Mouse (Mus musculus) kidney, adult 18-20 months (tissue): Measurements from ENCODE around the gene Lyrm7.
A peak's percentile ranks its signal among the peaks of the same experiment; 100 is the strongest.
"Not testable (repeated sequence)": the region's sequence is repeated elsewhere in the genome, so short reads cannot be mapped to it uniquely, and the experiment has no call there.

Source experiments
- DNase-seq: peaks from one replicate; pipeline ENCODE4 v3.0.0; 2021

Lyrm7 gene

DNA sequence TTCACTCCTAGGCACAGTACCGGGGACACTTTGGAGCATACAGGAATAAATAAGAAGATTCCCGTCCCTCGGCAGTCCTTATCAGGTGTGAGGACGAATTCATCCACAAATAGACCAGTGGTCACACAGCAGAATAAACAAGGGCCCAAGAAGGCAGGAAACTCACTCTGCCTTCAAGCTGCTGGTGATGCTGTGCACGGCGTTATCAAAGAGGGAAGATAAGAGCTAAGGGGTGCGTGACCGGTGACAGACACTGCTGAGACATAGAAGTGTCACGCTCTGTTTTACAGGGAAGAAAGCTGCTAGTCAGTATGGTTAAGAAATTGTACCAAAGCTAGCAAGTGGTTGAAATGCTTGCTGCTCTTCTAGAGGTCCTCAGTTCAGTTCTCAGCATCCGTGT is 19.2 kb upstream of the Lyrm7 start:
- peak; percentile 18 for DNase-seq

GRCm38 (mm10) chr11:54879434-54879833 is 18.7 kb upstream of the Lyrm7 start:
- DNase-seq: peak; percentile 58

DNA sequence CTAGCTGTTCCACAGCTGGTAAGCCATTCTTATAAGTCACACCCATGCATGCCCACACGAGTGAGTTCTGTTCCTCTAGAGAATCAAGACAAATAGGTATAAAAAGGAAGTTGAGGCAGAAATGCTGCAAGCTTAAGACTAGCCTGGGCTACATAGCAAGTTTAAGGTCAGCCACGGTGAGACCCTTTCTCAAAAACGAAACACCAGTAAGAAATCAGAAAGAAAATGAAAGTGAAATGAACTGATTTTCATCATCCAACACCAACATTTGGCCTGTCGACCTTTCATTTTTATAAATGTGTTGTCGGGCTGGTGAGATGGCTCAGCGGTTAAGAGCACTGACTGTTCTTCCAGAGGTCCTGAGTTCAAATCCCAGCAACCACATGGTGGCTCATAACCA is 18.2 kb upstream of the Lyrm7 start:
- no peak for DNase-seq

DNA sequence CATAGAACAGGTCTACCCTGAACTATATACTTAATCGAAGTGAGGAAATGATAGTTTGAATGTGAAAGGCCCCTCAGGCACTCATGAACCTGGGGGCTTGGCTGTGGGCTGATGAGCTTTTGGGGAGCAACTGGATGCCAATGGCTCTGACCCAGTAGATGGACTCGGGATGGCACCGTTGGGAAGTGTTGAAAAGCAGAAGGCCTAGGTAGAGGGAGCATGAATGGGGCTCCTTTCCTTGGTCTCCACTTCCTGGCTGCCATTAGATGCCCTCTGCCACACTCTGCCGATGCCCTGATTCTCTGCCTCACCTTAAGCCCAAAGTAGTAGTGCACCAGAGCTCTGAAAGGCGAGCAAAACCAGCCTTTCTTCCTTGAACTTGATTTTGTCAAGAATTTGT is 15.3 kb upstream of the Lyrm7 start:
- DNase-seq: no peak

DNA sequence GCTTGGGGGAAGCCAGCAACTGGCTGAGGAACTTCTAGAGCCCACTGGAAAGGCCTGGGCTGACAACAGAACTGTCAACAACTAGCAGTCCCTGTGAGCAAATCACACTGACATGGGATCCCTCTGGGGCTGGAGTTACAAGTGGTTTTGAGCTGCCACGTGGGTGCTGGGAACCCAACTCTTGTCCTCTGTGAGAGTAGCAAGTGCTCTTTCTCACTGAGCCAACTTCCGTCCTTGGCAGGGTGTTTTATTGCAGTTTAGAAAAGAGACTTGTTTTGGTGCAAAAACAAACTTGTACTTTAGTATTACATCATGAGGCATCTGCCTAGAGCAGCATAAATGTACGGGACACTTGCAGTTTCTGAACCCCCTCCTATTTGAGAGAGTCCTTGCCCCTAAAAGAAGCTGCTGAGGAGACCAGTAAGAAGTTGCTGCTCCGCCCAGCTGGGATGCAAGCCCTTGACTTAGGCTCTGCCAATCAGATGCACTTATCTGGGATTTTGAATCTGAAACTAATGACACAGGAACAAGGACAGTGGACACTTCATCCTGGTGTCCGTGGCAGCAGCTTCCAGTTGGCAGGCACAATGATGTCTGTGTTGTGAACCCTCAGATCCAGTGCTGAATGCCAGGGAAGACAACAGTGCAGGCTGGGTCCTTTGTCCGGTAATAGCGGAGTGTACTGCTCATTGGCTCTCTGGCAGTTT is 11.3 kb upstream of the Lyrm7 start:
- no peak for DNase-seq

DNA sequence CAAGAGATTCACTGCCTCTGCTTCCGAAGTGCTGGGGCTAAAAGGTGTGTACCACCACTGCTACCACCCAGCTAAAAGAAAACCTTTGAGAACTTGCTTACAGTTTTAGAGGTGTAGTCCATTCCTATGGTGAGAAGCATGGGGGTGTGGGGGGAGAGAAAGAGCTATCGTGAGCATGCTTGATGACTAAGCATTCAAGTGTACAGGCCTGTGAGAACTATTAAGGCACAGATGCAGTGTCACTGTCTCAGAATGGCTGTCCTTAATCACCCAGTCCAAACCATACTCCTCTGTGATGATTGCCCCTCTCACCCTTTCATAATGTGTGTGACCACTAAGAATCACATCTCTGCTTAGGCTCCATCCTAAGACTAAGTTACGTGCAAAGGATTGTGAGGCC is 8.6 kb upstream of the Lyrm7 start:
- DNase-seq: no peak

GRCm38 (mm10) chr11:54868445-54868844 is 7.7 kb upstream of the Lyrm7 start:
- DNase-seq: no peak

- DNase-seq: no peak
These were observed 7.3 kb upstream of the Lyrm7 start for GRCm38 (mm10) chr11:54867903-54868434.

DNA sequence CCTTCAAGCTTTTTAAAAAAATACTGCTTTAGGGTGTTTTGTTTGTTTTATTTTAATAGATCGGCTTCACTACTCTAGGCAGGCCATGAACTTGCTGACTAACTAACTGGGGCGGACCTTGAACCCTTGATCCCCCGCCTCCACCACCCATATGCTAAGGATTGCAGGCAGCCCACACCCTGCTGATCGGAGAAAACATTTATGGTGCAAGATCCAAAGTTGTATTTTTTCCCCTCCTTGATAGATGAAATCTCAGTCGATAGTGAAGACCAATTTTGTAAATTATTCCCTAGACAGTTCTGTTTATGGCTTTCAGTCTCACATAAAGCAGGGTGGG is 6.3 kb upstream of the Lyrm7 start:
- DNase-seq: no peak

GRCm38 (mm10) chr11:54866119-54867048 is 5.7 kb upstream of the Lyrm7 start, which contains the start of gene Hint1:
Gene Hint1, plus strand, starts transcription at chr11:54866383.
- DNase-seq: peak; percentile 95

- DNase-seq: no peak
These were observed 4.8 kb upstream of the Lyrm7 start for GRCm38 (mm10) chr11:54865330-54866085.

GRCm38 (mm10) chr11:54862621-54863520 is 2.2 kb upstream of the Lyrm7 start:
- peak; percentile 69 for DNase-seq

DNA sequence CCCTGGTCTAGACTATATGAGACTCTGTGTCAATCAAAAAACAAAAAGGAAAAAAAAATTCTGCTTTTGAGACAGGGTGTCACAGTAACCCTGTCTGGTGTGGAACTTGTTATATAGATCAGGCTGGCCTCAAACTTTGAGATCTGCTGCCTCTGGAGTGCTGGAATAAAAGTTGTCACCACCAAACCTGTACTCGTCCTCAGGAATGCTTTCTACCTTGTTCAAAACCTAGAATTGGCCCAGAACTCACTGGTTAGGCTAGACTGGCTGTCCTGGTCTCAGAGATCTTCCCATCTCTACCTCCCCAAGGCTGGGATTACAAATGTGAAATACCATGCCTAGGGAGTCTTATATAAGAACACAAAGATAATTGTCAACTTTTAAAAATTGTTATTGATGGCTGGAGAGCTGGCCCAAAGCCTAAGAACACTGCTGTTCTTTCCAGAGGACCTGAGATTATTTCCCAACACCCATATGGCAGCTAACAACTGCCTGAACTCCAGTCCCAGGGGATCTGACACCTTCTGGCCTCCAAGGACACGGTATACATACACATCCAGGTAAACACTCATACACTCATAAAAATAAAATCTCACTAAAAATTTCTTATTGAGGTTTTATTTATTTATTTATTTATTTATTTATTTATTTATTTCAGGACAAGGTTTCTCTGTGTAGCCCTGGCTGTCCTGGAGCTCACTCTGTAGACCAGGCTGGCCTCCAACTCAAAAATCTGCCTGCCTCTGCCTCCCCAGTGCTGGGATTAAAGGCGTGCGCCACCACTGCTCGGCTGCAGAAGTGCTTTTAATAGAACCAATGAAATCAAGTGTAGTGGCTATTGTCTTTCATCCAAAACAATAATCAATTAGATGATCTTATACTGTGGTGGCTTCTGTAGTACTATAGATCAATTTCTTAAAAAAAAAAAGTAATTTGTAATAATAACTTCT is 1.0 kb upstream of the Lyrm7 start:
- no peak for DNase-seq

DNA sequence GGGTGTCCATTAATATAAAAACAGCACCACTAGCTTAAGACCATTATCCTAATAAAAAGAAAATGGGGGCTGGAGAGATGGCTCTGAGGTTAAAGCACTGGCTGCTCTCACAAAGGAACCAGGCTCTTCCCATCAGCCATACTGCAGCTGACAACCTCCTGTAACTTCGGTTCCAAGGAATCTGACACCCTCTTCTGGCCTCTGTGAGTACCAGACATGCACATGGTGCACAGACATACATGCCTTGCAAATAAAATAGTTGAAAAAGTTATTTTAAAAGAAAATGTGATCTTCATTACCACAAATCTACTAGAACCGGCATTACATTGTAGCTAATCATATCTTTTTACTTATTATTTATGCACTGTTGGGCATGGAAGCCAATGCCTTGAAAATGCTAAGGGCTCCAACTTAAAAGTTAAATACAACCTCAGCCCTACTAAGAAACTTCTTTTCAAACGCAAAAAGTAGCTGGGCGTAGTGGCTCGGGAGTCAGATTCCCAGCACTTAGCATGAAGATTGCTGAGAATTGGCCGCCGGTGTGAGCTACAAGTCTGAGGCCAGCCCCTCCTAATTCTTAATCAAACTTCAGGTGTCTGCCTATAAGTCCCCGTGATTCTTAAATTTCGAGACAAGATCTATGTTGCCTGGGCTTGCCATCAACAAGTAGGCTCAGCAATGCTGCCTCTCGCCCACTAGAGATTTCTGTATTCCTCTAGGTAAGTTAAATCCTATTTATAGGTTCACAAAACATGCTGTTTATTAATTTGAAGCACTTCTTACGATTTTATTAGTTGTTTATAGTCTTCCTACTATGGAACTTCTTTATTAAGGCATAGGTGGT is 1.2 kb downstream of the Lyrm7 start:
- DNase-seq: no peak

GRCm38 (mm10) chr11:54858880-54859279 is 1.8 kb downstream of the Lyrm7 start:
- not testable (repeated sequence) for DNase-seq

DNA sequence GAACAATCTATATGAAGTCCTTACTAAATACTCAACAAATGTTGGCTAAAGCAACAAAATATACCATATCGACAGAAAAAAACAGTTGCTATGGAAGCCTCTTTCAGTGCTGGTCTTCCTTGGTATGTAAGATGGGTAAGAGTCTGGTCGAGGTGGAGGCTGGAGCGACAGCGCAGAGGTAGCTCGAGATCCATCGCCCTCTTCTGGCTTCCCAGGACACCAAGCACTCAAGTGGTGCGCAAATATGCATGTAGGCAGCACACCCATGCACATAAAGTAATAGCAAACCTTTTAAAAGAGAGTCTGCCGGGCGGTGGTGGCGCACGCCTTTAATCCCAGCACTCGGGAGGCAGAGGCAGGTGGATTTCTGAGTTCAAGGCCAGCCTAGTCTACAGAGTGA is 9.1 kb downstream of the Lyrm7 start:
- no peak for DNase-seq

DNA sequence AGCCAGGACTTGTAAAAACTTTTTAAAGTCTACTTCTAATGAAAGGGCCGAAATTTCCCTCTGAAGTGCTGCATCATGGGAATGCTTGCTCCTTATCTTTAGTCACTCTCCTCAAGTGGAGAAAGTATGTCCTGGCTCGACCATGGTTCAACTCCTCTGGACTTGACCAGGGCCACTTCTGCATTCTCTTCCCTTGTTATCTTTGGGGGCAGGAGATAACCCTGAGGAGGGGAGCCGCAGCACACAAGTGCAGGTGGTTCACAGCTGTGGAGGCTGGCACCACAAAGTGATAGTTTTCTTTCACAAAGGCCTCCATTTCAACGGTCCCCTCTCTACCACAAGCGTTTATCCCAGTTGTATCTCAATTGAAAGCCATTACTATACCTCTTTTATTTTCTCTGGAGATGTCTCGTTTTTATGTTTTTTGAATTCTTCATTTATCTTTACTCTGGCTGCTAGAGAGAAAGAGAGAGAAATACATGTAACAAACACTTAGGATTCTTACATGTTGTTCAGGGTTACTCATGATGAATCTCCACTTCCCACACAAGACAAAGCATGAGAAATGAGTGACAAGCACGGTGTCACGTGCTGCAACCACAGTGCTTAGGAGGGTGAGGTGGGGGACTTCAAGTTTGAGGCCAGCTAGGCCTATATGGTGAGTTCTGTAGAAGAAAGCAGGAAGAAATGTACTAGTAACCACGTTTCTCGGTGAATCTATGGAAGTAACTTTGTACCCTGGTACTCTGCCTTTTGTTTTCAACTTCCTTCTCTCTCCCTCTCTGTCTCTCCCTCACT is 10.6 kb downstream of the Lyrm7 start:
- DNase-seq: no peak

DNA sequence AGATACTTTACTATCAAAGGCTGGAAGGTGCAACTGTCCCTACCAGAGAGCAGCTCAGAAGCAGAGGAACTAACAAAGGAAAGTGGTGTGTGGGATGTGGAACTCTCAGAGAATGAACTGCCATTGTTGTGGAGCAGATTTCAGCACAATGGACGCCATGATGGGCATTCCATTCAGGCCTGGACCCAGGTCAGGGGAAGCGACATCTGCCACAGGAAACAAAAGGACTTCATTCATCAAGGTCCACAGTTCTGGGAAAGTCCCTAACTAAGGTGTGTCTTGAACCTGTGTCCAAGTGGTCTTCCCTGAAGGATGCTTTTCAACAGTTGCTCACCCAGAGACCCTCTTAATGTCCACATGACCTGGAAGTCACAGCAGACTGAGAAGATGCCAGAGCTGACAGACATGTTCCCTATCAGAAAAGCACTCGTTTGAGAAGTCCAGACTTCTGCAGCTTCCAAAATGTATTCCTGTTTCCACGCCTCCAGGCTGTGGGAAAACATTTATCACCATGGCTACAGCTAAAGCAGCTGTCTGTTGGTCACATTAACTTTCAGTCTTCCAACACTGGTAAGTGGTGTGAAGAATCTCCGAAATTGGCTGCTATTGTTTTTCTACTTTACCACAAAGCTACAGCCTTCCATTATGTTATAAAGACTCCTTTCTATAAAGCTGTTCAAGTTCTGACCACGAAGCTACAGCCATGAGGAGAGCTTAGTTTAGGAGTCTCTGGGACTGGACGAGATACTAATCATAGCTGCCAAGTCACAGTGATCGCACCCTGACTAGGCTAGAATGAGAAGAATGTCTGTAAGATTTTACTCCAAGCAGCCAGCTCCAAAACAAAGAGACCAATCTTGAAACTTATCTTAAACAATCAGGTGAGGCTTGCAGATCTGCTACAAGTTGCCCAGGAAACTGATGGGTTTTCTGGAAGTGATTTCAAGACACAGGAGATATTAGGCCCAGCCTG is 15.0 kb downstream of the Lyrm7 start:
- no peak for DNase-seq
